Mouse (Mus musculus): Measurements from ENCODE around the gene Tsr1.

The Tsr1 gene

GRCm38 (mm10) chr11:74901555-74901954 lies 3.7 kb downstream of the Tsr1 start:
- no peak for DNase-seq

DNA sequence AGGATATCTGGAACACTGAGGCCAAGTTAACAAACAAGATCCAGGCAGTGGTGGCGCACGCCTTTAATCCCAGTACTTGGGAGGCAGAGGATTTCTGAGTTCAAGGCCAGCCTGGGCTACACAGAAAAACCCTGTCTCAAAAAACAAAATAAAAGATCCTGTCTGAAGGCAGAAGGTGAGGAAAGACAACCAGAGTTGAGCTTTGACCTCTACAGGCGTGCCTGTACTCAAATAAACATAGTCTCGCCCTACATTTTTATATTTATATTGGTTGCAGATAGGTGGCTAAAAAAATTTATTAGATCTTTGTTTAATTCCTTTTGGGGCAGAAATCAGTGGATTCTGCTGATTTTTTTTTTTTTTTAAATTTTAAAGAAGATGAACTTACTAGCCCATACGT lies 4.5 kb downstream of the Tsr1 start:
- DNase-seq = no peak

DNA sequence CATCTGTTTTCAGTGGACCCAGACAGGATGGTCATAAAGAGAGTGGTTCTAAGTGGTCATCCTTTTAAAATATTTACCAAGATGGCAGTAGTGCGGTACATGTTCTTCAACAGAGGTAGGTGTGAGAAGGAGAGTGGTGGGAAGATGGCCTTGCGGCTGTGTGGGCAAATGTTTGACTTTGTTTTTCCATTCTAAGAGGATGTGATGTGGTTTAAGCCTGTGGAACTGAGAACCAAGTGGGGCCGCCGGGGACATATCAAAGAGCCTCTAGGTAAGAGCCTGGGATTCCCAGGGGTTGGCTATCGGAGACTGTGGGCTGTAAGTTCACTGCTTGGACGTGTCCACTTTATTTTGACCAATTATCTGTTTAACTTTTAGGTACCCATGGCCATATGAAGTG lies 10.0 kb downstream of the Tsr1 start:
- no peak for DNase-seq

DNA sequence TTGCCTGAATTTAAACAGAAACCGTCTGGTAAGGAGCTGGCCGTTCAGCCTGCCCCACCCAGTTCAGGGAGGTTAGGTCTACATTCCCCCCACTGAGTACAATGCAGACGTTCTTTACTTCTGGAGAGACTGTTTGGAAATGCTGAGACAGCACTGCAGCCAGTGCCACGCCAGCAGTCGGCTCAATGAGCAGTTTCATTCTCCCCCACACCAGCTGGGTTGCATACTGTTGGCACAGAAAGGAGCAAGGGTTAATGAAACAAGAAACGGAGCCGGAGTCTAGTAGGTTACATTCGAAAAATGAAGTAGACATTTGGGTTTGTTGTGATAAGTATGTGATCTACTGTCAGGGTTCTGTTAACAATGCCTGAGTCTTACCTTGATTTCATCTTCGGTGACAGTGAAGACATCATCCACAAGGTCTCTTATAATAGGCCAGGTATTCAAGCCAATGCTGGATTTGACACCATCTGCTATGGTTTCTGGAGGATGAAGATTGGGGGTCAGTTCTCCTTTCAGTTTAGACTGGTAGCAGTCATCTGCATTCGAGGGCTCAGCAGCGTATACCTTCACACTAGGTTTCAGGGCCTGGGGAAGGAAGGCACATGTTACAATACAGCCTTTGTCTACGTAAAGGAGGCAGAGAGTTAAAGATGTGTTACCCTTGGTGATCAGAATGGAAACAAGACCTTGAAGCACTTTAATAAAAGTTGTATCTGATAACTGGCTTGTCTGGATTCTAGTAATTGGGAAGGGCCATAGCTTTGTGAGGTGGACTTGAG lies 10.9 kb downstream of the Tsr1 start:
- DNase-seq = no peak

GRCm38 (mm10) chr11:74909978-74910377 lies 12.1 kb downstream of the Tsr1 start:
- no peak for DNase-seq

GRCm38 (mm10) chr11:74912492-74912891 lies 14.6 kb downstream of the Tsr1 start:
- DNase-seq = no peak

- DNase-seq = no peak
These were observed 21.4 kb downstream of the Tsr1 start for GRCm38 (mm10) chr11:74919249-74919648.

- peak; percentile 53 for DNase-seq
These were observed 26.3 kb downstream of the Tsr1 start for GRCm38 (mm10) chr11:74924149-74924548.

- DNase-seq = peak; percentile 90
These were observed 27.9 kb downstream of the Tsr1 start, which contains the start of the genes Smg6 and Srr for GRCm38 (mm10) chr11:74925577-74926387. Gene Smg6, plus strand, starts transcription at chr11:74925823. Gene Srr, minus strand, starts transcription at chr11:74925948.

DNA sequence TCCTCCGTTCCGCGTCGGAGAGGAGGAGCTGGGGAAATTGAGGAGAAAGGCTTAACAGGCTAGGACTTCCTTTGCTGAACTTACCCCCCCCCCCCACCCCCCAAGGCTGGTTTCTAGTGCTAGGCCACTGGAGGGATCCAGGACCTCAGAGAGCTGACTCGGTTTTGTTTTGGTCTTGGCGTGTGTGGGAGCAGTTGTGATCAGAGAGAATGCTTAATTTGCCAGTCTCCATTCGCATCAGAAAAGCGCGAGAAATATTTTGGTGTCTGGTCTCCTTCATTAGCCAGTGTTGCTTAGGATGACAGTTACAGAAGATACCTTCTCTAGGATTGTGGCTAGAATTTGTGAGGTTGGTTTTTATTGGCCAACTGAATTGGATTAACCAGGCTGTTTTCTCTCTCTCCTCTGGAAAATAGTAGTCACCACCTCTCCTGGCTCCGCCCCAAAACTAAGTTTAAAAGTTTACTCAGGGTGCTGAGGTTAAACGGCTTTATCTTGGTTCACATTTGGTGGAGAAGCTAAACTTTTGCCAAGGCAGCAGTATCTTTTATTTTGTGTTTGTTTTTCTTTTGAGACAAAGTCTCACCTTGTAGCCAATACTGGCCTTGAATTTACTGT lies 28.6 kb downstream of the Tsr1 start:
- DNase-seq = peak; percentile 45

- DNase-seq = no peak
These were observed 29.4 kb downstream of the Tsr1 start for GRCm38 (mm10) chr11:74927236-74927725.

- DNase-seq = no peak
These were observed 31.2 kb downstream of the Tsr1 start for GRCm38 (mm10) chr11:74929111-74929510.

- DNase-seq = no peak
These were observed 32.5 kb downstream of the Tsr1 start for GRCm38 (mm10) chr11:74930391-74930790.

DNA sequence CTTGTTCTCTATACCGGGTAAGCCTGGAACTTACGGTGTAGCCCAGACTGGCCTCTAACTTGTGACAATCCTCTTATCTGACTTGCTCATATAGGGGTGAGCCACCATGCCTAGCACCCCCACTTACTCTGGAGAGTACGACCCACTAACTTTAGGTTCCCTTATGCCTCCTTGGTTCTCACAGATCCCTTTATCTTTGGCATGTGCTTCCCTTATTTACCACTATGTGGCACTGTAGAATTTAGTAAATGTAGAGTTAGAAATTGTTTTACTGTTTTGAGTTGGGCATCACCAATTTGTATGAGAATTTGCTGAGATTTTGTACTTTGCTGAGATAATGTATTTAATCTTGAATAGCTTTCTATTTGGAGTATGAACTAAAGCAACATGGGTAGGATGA lies 48.5 kb downstream of the Tsr1 start:
- peak; percentile 77 for DNase-seq

GRCm38 (mm10) chr11:74954901-74955300 lies 57.0 kb downstream of the Tsr1 start:
- DNase-seq = peak; percentile 42

GRCm38 (mm10) chr11:74956006-74956405 lies 58.1 kb downstream of the Tsr1 start:
- DNase-seq = no peak

GRCm38 (mm10) chr11:74957600-74957999 lies 59.7 kb downstream of the Tsr1 start:
- no peak for DNase-seq

Data from cerebellum, adult 9-10 months (tissue).